Mouse (Mus musculus) cerebellum, adult 8-10 months (tissue): ENCODE measurements around the gene Jakmip3.

Experiments
- DNase-seq: peaks from one replicate; pipeline ENCODE4 v3.0.0; 2022

Gene Jakmip3

GRCm38 (mm10) chr7:138948309-138948708 lies 7.8 kb downstream of the Jakmip3 start:
- DNase-seq = no peak

- no peak for DNase-seq
Measured at GRCm38 (mm10) chr7:138955787-138956186, 15.3 kb downstream of the Jakmip3 start.

- DNase-seq = no peak
Measured at GRCm38 (mm10) chr7:138957106-138957505, 16.6 kb downstream of the Jakmip3 start.

GRCm38 (mm10) chr7:138959747-138960146 lies 19.2 kb downstream of the Jakmip3 start:
- DNase-seq = no peak

GRCm38 (mm10) chr7:138963756-138964155 lies 23.2 kb downstream of the Jakmip3 start:
- no peak for DNase-seq

- DNase-seq = no peak
Measured at GRCm38 (mm10) chr7:138968010-138968620, 27.6 kb downstream of the Jakmip3 start.

GRCm38 (mm10) chr7:138977510-138977909 lies 37.0 kb downstream of the Jakmip3 start:
- DNase-seq = no peak

- DNase-seq = no peak
Measured at GRCm38 (mm10) chr7:138984576-138984975, 44.0 kb downstream of the Jakmip3 start.

GRCm38 (mm10) chr7:138989156-138989555 lies 48.6 kb downstream of the Jakmip3 start:
- DNase-seq = peak; percentile 27

GRCm38 (mm10) chr7:139002692-139003091 lies 62.2 kb downstream of the Jakmip3 start:
- DNase-seq = no peak

GRCm38 (mm10) chr7:139003250-139003649 lies 62.7 kb downstream of the Jakmip3 start:
- no peak for DNase-seq

- DNase-seq = no peak
Measured at GRCm38 (mm10) chr7:139009786-139010502, 69.4 kb downstream of the Jakmip3 start.

- peak; percentile 52 for DNase-seq
Measured at GRCm38 (mm10) chr7:139011027-139011426, 70.5 kb downstream of the Jakmip3 start.

GRCm38 (mm10) chr7:139011586-139011985 lies 71.1 kb downstream of the Jakmip3 start:
- no peak for DNase-seq

- no peak for DNase-seq
Measured at GRCm38 (mm10) chr7:139012767-139013369, 72.3 kb downstream of the Jakmip3 start.

- DNase-seq = no peak
Measured at GRCm38 (mm10) chr7:139015143-139015542, 74.6 kb downstream of the Jakmip3 start.

GRCm38 (mm10) chr7:139016288-139016687 lies 75.8 kb downstream of the Jakmip3 start:
- DNase-seq = no peak

GRCm38 (mm10) chr7:139017249-139017903 lies 76.8 kb downstream of the Jakmip3 start:
- DNase-seq = no peak

GRCm38 (mm10) chr7:139020884-139021283 lies 80.4 kb downstream of the Jakmip3 start:
- DNase-seq = no peak

GRCm38 (mm10) chr7:139021326-139021725 lies 80.8 kb downstream of the Jakmip3 start:
- no peak for DNase-seq

GRCm38 (mm10) chr7:139027136-139027535 lies 86.6 kb downstream of the Jakmip3 start:
- DNase-seq = no peak

- DNase-seq = no peak
Measured at GRCm38 (mm10) chr7:139031215-139031614, 90.7 kb downstream of the Jakmip3 start.

GRCm38 (mm10) chr7:139063406-139063805 lies 122.9 kb downstream of the Jakmip3 start:
- no peak for DNase-seq

GRCm38 (mm10) chr7:139068182-139068623 lies 127.7 kb downstream of the Jakmip3 start:
- peak; percentile 91 for DNase-seq
